Mouse (Mus musculus): ENCODE measurements around the gene Pyroxd2. TPM values are rescaled to one million over a fixed set of nuclear protein-coding genes. Genes with fewer than 3 reads are reported as not detected.

Pyroxd2 gene
- polyA plus RNA-seq, 1 experiment from 2014 or later: 1.5 TPM

- no peak overlapping the region for H3K4me3 ChIP-seq (replicated peaks; ENCODE audit: low read length)
- no peak overlapping the region for H3K4me2 ChIP-seq (ENCODE audit: low read length)
- no peaks in the 10 kb centered on the region for H3K36me3 ChIP-seq (ENCODE audit: control insufficient read depth, insufficient read depth)
- WGBS: 89% methylated on average over 11 of the region's 11 CpGs
- no peak overlapping the region for H3K27ac ChIP-seq (ENCODE audit: low read length)
- no peak overlapping the region for H3K9ac ChIP-seq (replicated peaks; ENCODE audit: low read depth, low read length)
- no peaks in the 10 kb centered on the region for H3K9me3 ChIP-seq (ENCODE audit: control insufficient read depth, low read length)
- no peak for ATAC-seq
- peaks cover 15% of the 10 kb centered on the region for H3K4me1 ChIP-seq (replicated peaks; ENCODE audit: control insufficient read depth, insufficient read depth, low read length)
- no peaks in the 10 kb centered on the region for H3K27me3 ChIP-seq (replicated peaks; ENCODE audit: control insufficient read depth, insufficient read depth, low read length)
These were observed 2.4 kb downstream of the Pyroxd2 start for GRCm38 (mm10) chr19:42750196-42750595.

GRCm38 (mm10) chr19:42746702-42747101 lies 5.9 kb downstream of the Pyroxd2 start:
- Histone ChIP-seq H3K36me3 (ENCODE audit: control insufficient read depth, insufficient read depth) (no peaks in the 10 kb centered on the region), H3K9me3 (ENCODE audit: control insufficient read depth, low read length) (no peaks in the 10 kb centered on the region), H3K4me2 (ENCODE audit: low read length) (no peak overlapping the region), H3K4me1 (replicated peaks; ENCODE audit: control insufficient read depth, insufficient read depth, low read length) (peaks cover 10% of the 10 kb centered on the region), H3K9ac (replicated peaks; ENCODE audit: low read depth, low read length) (no peak overlapping the region), H3K27me3 (replicated peaks; ENCODE audit: control insufficient read depth, insufficient read depth, low read length) (no peaks in the 10 kb centered on the region), H3K4me3 (replicated peaks; ENCODE audit: low read length) (no peak overlapping the region), H3K27ac (ENCODE audit: low read length) (no peak overlapping the region)
- ATAC-seq: no peak
- 87% methylated on average over 8 of the region's 8 CpGs for WGBS

GRCm38 (mm10) chr19:42745869-42746224 lies 6.7 kb downstream of the Pyroxd2 start:
- no peaks in the 10 kb centered on the region for H3K36me3 ChIP-seq (ENCODE audit: control insufficient read depth, insufficient read depth)
- H3K4me1 ChIP-seq (replicated peaks; ENCODE audit: control insufficient read depth, insufficient read depth, low read length): peaks cover 10% of the 10 kb centered on the region
- H3K9me3 ChIP-seq (ENCODE audit: control insufficient read depth, low read length): no peaks in the 10 kb centered on the region
- no peak overlapping the region for H3K4me2 ChIP-seq (ENCODE audit: low read length)
- H3K27me3 ChIP-seq (replicated peaks; ENCODE audit: control insufficient read depth, insufficient read depth, low read length): no peaks in the 10 kb centered on the region
- H3K9ac ChIP-seq (replicated peaks; ENCODE audit: low read depth, low read length): no peak overlapping the region
- no peak for ATAC-seq
- no peak overlapping the region for H3K4me3 ChIP-seq (replicated peaks; ENCODE audit: low read length)
- H3K27ac ChIP-seq (ENCODE audit: low read length): no peak overlapping the region
- WGBS: 71% methylated on average over 4 of the region's 4 CpGs

- Histone ChIP-seq H3K4me2 (ENCODE audit: low read length) (no peak overlapping the region), H3K9me3 (ENCODE audit: control insufficient read depth, low read length) (no peaks in the 10 kb centered on the region), H3K27me3 (replicated peaks; ENCODE audit: control insufficient read depth, insufficient read depth, low read length) (no peaks in the 10 kb centered on the region), H3K27ac (ENCODE audit: low read length) (no peak overlapping the region), H3K4me1 (replicated peaks; ENCODE audit: control insufficient read depth, insufficient read depth, low read length) (peaks cover 10% of the 10 kb centered on the region), H3K9ac (replicated peaks; ENCODE audit: low read depth, low read length) (no peak overlapping the region), H3K4me3 (replicated peaks; ENCODE audit: low read length) (no peak overlapping the region), H3K36me3 (ENCODE audit: control insufficient read depth, insufficient read depth) (no peaks in the 10 kb centered on the region)
- no peak for ATAC-seq
- WGBS: 51% methylated on average over 9 of the region's 9 CpGs
These were observed 7.3 kb downstream of the Pyroxd2 start for GRCm38 (mm10) chr19:42745084-42745868.

- H3K4me2 ChIP-seq (ENCODE audit: low read length): no peak overlapping the region
- no peak overlapping the region for H3K9ac ChIP-seq (replicated peaks; ENCODE audit: low read depth, low read length)
- H3K4me3 ChIP-seq (replicated peaks; ENCODE audit: low read length): no peak overlapping the region
- 23% methylated on average over 4 of the region's 4 CpGs for WGBS
- no peaks in the 10 kb centered on the region for H3K9me3 ChIP-seq (ENCODE audit: control insufficient read depth, low read length)
- no peaks in the 10 kb centered on the region for H3K36me3 ChIP-seq (ENCODE audit: control insufficient read depth, insufficient read depth)
- no peak overlapping the region for H3K27ac ChIP-seq (ENCODE audit: low read length)
- peak; percentile 88 for ATAC-seq
- peaks cover 10% of the 10 kb centered on the region for H3K4me1 ChIP-seq (replicated peaks; ENCODE audit: control insufficient read depth, insufficient read depth, low read length)
- no peaks in the 10 kb centered on the region for H3K27me3 ChIP-seq (replicated peaks; ENCODE audit: control insufficient read depth, insufficient read depth, low read length)
These were observed 8.4 kb downstream of the Pyroxd2 start for GRCm38 (mm10) chr19:42744162-42744586.

GRCm38 (mm10) chr19:42743261-42743660 lies 9.3 kb downstream of the Pyroxd2 start:
- Histone ChIP-seq H3K4me1 (replicated peaks; ENCODE audit: control insufficient read depth, insufficient read depth, low read length) (peaks cover 10% of the 10 kb centered on the region), H3K9me3 (ENCODE audit: control insufficient read depth, low read length) (no peaks in the 10 kb centered on the region), H3K4me2 (ENCODE audit: low read length) (no peak overlapping the region), H3K27me3 (replicated peaks; ENCODE audit: control insufficient read depth, insufficient read depth, low read length) (no peaks in the 10 kb centered on the region), H3K36me3 (ENCODE audit: control insufficient read depth, insufficient read depth) (no peaks in the 10 kb centered on the region), H3K9ac (replicated peaks; ENCODE audit: low read depth, low read length) (no peak overlapping the region), H3K27ac (ENCODE audit: low read length) (no peak overlapping the region), H3K4me3 (replicated peaks; ENCODE audit: low read length) (no peak overlapping the region)
- 48% methylated on average over 16 of the region's 16 CpGs for WGBS
- ATAC-seq: peak; percentile 22; the same call in 1 of the 2 replicates

- 73% methylated on average over 14 of the region's 14 CpGs for WGBS
- no peak overlapping the region for H3K4me3 ChIP-seq (replicated peaks; ENCODE audit: low read length)
- no peak overlapping the region for H3K9ac ChIP-seq (replicated peaks; ENCODE audit: low read depth, low read length)
- H3K36me3 ChIP-seq (ENCODE audit: control insufficient read depth, insufficient read depth): no peaks in the 10 kb centered on the region
- no peak overlapping the region for H3K27ac ChIP-seq (ENCODE audit: low read length)
- no peaks in the 10 kb centered on the region for H3K9me3 ChIP-seq (ENCODE audit: control insufficient read depth, low read length)
- no peak for ATAC-seq
- H3K4me1 ChIP-seq (replicated peaks; ENCODE audit: control insufficient read depth, insufficient read depth, low read length): peaks cover 10% of the 10 kb centered on the region
- H3K27me3 ChIP-seq (replicated peaks; ENCODE audit: control insufficient read depth, insufficient read depth, low read length): no peaks in the 10 kb centered on the region
- H3K4me2 ChIP-seq (ENCODE audit: low read length): no peak overlapping the region
These were observed 10.7 kb downstream of the Pyroxd2 start for GRCm38 (mm10) chr19:42741884-42742283.

GRCm38 (mm10) chr19:42740163-42740899 lies 12.2 kb downstream of the Pyroxd2 start:
- ATAC-seq: no peak
- H3K27me3 ChIP-seq (replicated peaks; ENCODE audit: control insufficient read depth, insufficient read depth, low read length): no peaks in the 10 kb centered on the region
- no peaks in the 10 kb centered on the region for H3K9me3 ChIP-seq (ENCODE audit: control insufficient read depth, low read length)
- no peak overlapping the region for H3K4me2 ChIP-seq (ENCODE audit: low read length)
- H3K36me3 ChIP-seq (ENCODE audit: control insufficient read depth, insufficient read depth): no peaks in the 10 kb centered on the region
- 84% methylated on average over 8 of the region's 8 CpGs for WGBS
- no peak overlapping the region for H3K4me3 ChIP-seq (replicated peaks; ENCODE audit: low read length)
- no peak overlapping the region for H3K9ac ChIP-seq (replicated peaks; ENCODE audit: low read depth, low read length)
- H3K4me1 ChIP-seq (replicated peaks; ENCODE audit: control insufficient read depth, insufficient read depth, low read length): peaks cover 10% of the 10 kb centered on the region
- no peak overlapping the region for H3K27ac ChIP-seq (ENCODE audit: low read length)

GRCm38 (mm10) chr19:42739734-42740133 lies 12.8 kb downstream of the Pyroxd2 start:
- H3K4me1 ChIP-seq (replicated peaks; ENCODE audit: control insufficient read depth, insufficient read depth, low read length): peaks cover 7% of the 10 kb centered on the region
- no peaks in the 10 kb centered on the region for H3K9me3 ChIP-seq (ENCODE audit: control insufficient read depth, low read length)
- H3K9ac ChIP-seq (replicated peaks; ENCODE audit: low read depth, low read length): no peak overlapping the region
- no peak overlapping the region for H3K4me3 ChIP-seq (replicated peaks; ENCODE audit: low read length)
- H3K27ac ChIP-seq (ENCODE audit: low read length): no peak overlapping the region
- WGBS: 90% methylated on average over 6 of the region's 6 CpGs
- H3K36me3 ChIP-seq (ENCODE audit: control insufficient read depth, insufficient read depth): no peaks in the 10 kb centered on the region
- ATAC-seq: no peak
- H3K27me3 ChIP-seq (replicated peaks; ENCODE audit: control insufficient read depth, insufficient read depth, low read length): no peaks in the 10 kb centered on the region
- H3K4me2 ChIP-seq (ENCODE audit: low read length): no peak overlapping the region
